Mouse (Mus musculus): ENCODE data around the gene Gm7534.
A peak's percentile ranks its signal among the peaks of the same experiment; 100 is the strongest.

The Gm7534 gene

GRCm38 (mm10) chr4:134202904-134203303, at the start of gene Gm7534:
TSS of gene Gm7534 (minus strand) at chr4:134203004.
- no peak for DNase-seq

GRCm38 (mm10) chr4:134252131-134252910, 49.5 kb upstream of the Gm7534 start:
- no peak for DNase-seq

GRCm38 (mm10) chr4:134251241-134252130, 48.7 kb upstream of the Gm7534 start:
- peak; percentile 36 for DNase-seq

GRCm38 (mm10) chr4:134250930-134251240, 48.1 kb upstream of the Gm7534 start:
- DNase-seq = no peak

- no peak for DNase-seq
These were observed 47.5 kb upstream of the Gm7534 start for GRCm38 (mm10) chr4:134250116-134250929.

GRCm38 (mm10) chr4:134249651-134250050, 46.8 kb upstream of the Gm7534 start:
- DNase-seq = peak; percentile 67

GRCm38 (mm10) chr4:134246719-134247258, 44.0 kb upstream of the Gm7534 start, which contains the start of gene Gm30191:
TSS of gene Gm30191 (plus strand) at chr4:134246935.
- no peak for DNase-seq

GRCm38 (mm10) chr4:134246256-134246655, 43.5 kb upstream of the Gm7534 start:
- no peak for DNase-seq

- peak; percentile 95 for DNase-seq
These were observed 42.5 kb upstream of the Gm7534 start, which contains the start of gene Zfp593 for GRCm38 (mm10) chr4:134245148-134245843. TSS of gene Zfp593 (minus strand) at chr4:134245592.

GRCm38 (mm10) chr4:134243516-134244250, 40.9 kb upstream of the Gm7534 start, which contains the start of gene E130218I03Rik:
TSS of gene E130218I03Rik (plus strand) at chr4:134243662.
- no peak for DNase-seq

GRCm38 (mm10) chr4:134238686-134239085, 35.9 kb upstream of the Gm7534 start:
- no peak for DNase-seq

- DNase-seq = no peak
These were observed 35.5 kb upstream of the Gm7534 start, which contains the start of gene Cnksr1 for GRCm38 (mm10) chr4:134238279-134238651. TSS of gene Cnksr1 (minus strand) at chr4:134238399.

- DNase-seq = no peak
These were observed 34.9 kb upstream of the Gm7534 start for GRCm38 (mm10) chr4:134237582-134238278.

GRCm38 (mm10) chr4:134234876-134235275, 32.1 kb upstream of the Gm7534 start:
- no peak for DNase-seq

GRCm38 (mm10) chr4:134230431-134230830, 27.6 kb upstream of the Gm7534 start:
- DNase-seq = no peak

GRCm38 (mm10) chr4:134227194-134227593, 24.4 kb upstream of the Gm7534 start, which contains the start of gene Catsper4:
TSS of gene Catsper4 (minus strand) at chr4:134227383.
- no peak for DNase-seq

- DNase-seq = no peak
These were observed 20.2 kb upstream of the Gm7534 start for GRCm38 (mm10) chr4:134222793-134223600.

- DNase-seq = no peak
These were observed 3.8 kb upstream of the Gm7534 start for GRCm38 (mm10) chr4:134206488-134207053.

GRCm38 (mm10) chr4:134203340-134203896, 614 bp upstream of the Gm7534 start:
- DNase-seq = no peak

Data from liver (tissue).